ENCODE assay signal across 17 mouse cellular contexts in the genomic region with DNA sequence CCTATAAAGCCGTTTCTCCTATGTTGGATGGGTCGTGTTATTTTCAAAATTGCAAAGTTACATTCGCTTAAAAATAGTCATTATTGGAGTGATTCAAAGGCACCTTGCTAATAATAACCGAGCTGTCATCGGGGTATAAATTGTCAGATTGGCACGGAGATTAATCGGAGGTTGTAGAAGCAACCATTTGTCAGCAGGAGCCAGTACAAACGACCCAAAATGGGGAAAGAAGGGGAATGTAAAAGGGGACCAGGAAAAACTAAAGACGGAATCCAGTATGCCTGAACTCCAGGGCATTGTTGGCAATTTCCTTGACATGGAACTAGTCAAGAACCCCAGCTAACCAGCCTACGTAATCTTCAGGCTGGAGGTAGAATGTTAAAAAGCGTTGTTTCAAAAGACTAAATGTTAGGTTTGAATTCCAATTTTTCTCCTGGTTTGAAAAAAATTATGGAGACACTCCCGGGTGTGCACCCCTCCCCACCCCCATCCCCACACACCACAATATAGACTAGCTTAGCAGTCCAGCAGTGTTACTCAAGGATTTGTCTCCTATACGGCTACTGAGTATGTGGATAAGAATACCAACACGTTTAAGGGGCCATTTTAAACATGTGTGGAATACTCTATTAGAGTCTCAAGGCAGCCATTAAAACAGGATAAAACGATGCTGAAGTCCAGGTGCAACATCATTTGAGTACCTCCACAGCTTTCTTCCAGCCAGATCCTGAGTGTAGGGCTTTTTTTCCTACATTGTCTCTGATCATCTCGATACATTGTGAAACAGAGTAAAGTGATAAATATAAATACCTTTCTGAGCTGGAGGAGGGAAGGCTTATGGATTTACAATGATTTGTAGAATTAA. TPM values are rescaled to one million over a fixed set of nuclear protein-coding genes. Genes with fewer than 3 reads are reported as not detected.
DNase-seq lines count a peak whose midpoint lies in the region; ATAC-seq and TF ChIP-seq lines count a peak whose summit lies in the region.
"Had no signal": no experiment of that assay in that cellular context is flagged by ENCODE, and none has a peak within 500 bp of the region (broad histone marks: within the 10 kb centered on the region; RNA-seq: fewer than 3 reads in every experiment).

No protein-coding gene starts in this region.

- no peak for TF ChIP-seq CTCF in olfactory bulb, adult 2 months (IDR thresholded peaks at IDR 0.05; ENCODE audit: insufficient read depth, low read depth, low read length)

- peaks cover 8% of the 10 kb centered on the region; the same call in 1 of the 2 replicates for H3K4me1 ChIP-seq in limb, embryonic 11.5 days (ENCODE audit: control insufficient read depth, insufficient read depth, low read length)
- H3K4me1 ChIP-seq in limb, embryonic 10.5 days: peaks cover 25% of the 10 kb centered on the region
- peaks cover 37% of the 10 kb centered on the region for H3K4me1 ChIP-seq in forebrain, embryonic 16.5 days (replicated peaks; ENCODE audit: control insufficient read depth, insufficient read depth, low read length)
- H3K4me1 ChIP-seq in midbrain, embryonic 13.5 days (replicated peaks): peaks cover 41% of the 10 kb centered on the region
- peaks cover 12% of the 10 kb centered on the region for H3K4me1 ChIP-seq in olfactory bulb, adult 2 months (ENCODE audit: control insufficient read depth, insufficient read depth, low read length)

- H3K4me3 ChIP-seq in limb, embryonic 11.5 days (ENCODE audit: low read depth, low read length): no peak overlapping the region
- H3K4me3 ChIP-seq in limb, embryonic 10.5 days: no peak overlapping the region
- H3K4me3 ChIP-seq in forebrain, embryonic 16.5 days (replicated peaks; ENCODE audit: low read length): peak overlapping the region; percentile 50
- H3K4me3 ChIP-seq in midbrain, embryonic 13.5 days (replicated peaks): peak overlapping the region; percentile 56
- no peak overlapping the region for H3K4me3 ChIP-seq in olfactory bulb, adult 2 months (ENCODE audit: insufficient read depth, low read depth, low read length)
- H3K4me3 ChIP-seq: heart, embryonic 13.5 days; liver, embryonic 12.5 days; lung, embryonic 15.5 days had no signal

- H3K27me3 ChIP-seq in limb, embryonic 11.5 days (ENCODE audit: control insufficient read depth, insufficient read depth, low read length): peaks cover 73% of the 10 kb centered on the region
- peaks cover 87% of the 10 kb centered on the region for H3K27me3 ChIP-seq in limb, embryonic 10.5 days (ENCODE audit: low read depth, poor library complexity, severe bottlenecking)
- peaks cover 21% of the 10 kb centered on the region for H3K27me3 ChIP-seq in forebrain, embryonic 16.5 days (replicated peaks; ENCODE audit: control insufficient read depth, insufficient read depth, low read length)
- H3K27me3 ChIP-seq in midbrain, embryonic 13.5 days: peaks cover 75% of the 10 kb centered on the region

- no peak for TF ChIP-seq POLR2A in olfactory bulb, adult 2 months (IDR thresholded peaks at IDR 0.05; ENCODE audit: insufficient read depth, low read depth, low read length)

- no peak overlapping the region for H3K27ac ChIP-seq in limb, embryonic 11.5 days (replicated peaks; ENCODE audit: low read depth, low read length)
- no peak overlapping the region for H3K27ac ChIP-seq in limb, embryonic 10.5 days
- H3K27ac ChIP-seq in forebrain, embryonic 16.5 days (ENCODE audit: low read length): peak overlapping the region; percentile 85
- peak overlapping the region; percentile 97 for H3K27ac ChIP-seq in midbrain, embryonic 13.5 days
- peak overlapping the region; percentile 79; the same call in 1 of the 2 replicates for H3K27ac ChIP-seq in olfactory bulb, adult 2 months (ENCODE audit: insufficient read depth, low read depth, low read length)
- H3K27ac ChIP-seq: heart, embryonic 13.5 days; liver, embryonic 12.5 days; lung, embryonic 15.5 days had no signal

- no peak overlapping the region for H3K4me2 ChIP-seq in limb, embryonic 11.5 days (ENCODE audit: low read depth, severe bottlenecking)
- peak overlapping the region; percentile 62 for H3K4me2 ChIP-seq in forebrain, embryonic 16.5 days (ENCODE audit: low read length)
- H3K4me2 ChIP-seq in midbrain, embryonic 13.5 days (replicated peaks): peak overlapping the region; percentile 77
- H3K4me2 ChIP-seq: heart, embryonic 13.5 days; liver, embryonic 12.5 days; lung, embryonic 15.5 days had no signal

- H3K9ac ChIP-seq in limb, embryonic 11.5 days (ENCODE audit: low read length): no peak overlapping the region
- H3K9ac ChIP-seq in forebrain, embryonic 16.5 days (replicated peaks; ENCODE audit: low read depth, low read length): peak overlapping the region; percentile 79
- H3K9ac ChIP-seq in midbrain, embryonic 13.5 days (replicated peaks): peak overlapping the region; percentile 80
- H3K9ac ChIP-seq: heart, embryonic 13.5 days; liver, embryonic 12.5 days; lung, embryonic 15.5 days had no signal

- H3K9me3 ChIP-seq in limb, embryonic 11.5 days (ENCODE audit: control insufficient read depth, low read length): no peaks in the 10 kb centered on the region
- H3K9me3 ChIP-seq in limb, embryonic 10.5 days (replicated peaks): no peaks in the 10 kb centered on the region
- no peaks in the 10 kb centered on the region for H3K9me3 ChIP-seq in forebrain, embryonic 16.5 days (ENCODE audit: control insufficient read depth, low read length)
- H3K9me3 ChIP-seq in midbrain, embryonic 13.5 days: no peaks in the 10 kb centered on the region
- H3K9me3 ChIP-seq: heart, embryonic 13.5 days; liver, embryonic 12.5 days; lung, embryonic 15.5 days had no signal

- H3K36me3 ChIP-seq in limb, embryonic 11.5 days (ENCODE audit: control insufficient read depth, insufficient read depth, low read length): no peaks in the 10 kb centered on the region
- no peaks in the 10 kb centered on the region for H3K36me3 ChIP-seq in limb, embryonic 10.5 days
- H3K36me3 ChIP-seq in forebrain, embryonic 16.5 days (ENCODE audit: control insufficient read depth, insufficient read depth): no peaks in the 10 kb centered on the region
- no peaks in the 10 kb centered on the region for H3K36me3 ChIP-seq in midbrain, embryonic 13.5 days
- H3K36me3 ChIP-seq: heart, embryonic 13.5 days; liver, embryonic 12.5 days; lung, embryonic 15.5 days had no signal

- peak; percentile 25 for DNase-seq in limb, embryonic 11.5 days (ENCODE audit: low spot score)
- no peak for DNase-seq in limb, embryonic 10.5 days (ENCODE audit: low spot score)
- DNase-seq in ovary, postnatal 14 days (ENCODE audit: low spot score): no peak
- no peak for DNase-seq in cerebellum, adult 11-12 months
- DNase-seq: cerebellum, postnatal 36 days; gastrocnemius, postnatal 36 days; kidney, adult 18-20 months; kidney, postnatal 25 days; layer of hippocampus, adult 9-11 months had no signal

- 8% methylated on average over 16 of the region's 16 CpGs for WGBS in limb, embryonic 11.5 days
- 10% methylated on average over 16 of the region's 16 CpGs for WGBS in limb, embryonic 10.5 days
- 5% methylated on average over 16 of the region's 16 CpGs for WGBS in forebrain, embryonic 16.5 days
- 5% methylated on average over 16 of the region's 16 CpGs for WGBS in midbrain, embryonic 13.5 days
- WGBS in olfactory bulb, adult 2 months: 11% methylated on average over 16 of the region's 16 CpGs

- no peak for ATAC-seq in limb, embryonic 11.5 days (ENCODE audit: insufficient number of reproducible peaks, low FRiP score, low TSS enrichment, low read depth)
- ATAC-seq in forebrain, embryonic 16.5 days: no peak
- ATAC-seq in midbrain, embryonic 13.5 days: no peak
- ATAC-seq: liver, embryonic 12.5 days had no signal

RNA-seq across cellular contexts. Expression of gene Gad2, which starts 3.3 kb away (rescaled TPM):
- 0.07 TPM in 1 of 2 replicates, not detected in the other for polyA plus RNA-seq in limb, embryonic 11.5 days (2014; fragmentation: Nextera tagmentation; extraction: Ambion mirVana)
- 0.03 TPM in 1 of 2 replicates, not detected in the other for polyA plus RNA-seq in limb, embryonic 10.5 days (2016; fragmentation: Nextera tagmentation; extraction: Ambion mirVana)
- polyA plus RNA-seq in forebrain, embryonic 16.5 days (2015; fragmentation: Nextera tagmentation; extraction: Ambion mirVana): 64.7 and 74.4 TPM in 2 replicates
- 84.0 and 90.6 TPM in 2 replicates for polyA plus RNA-seq in midbrain, embryonic 13.5 days (2015; fragmentation: Nextera tagmentation; extraction: Ambion mirVana)
- 106 and 189 TPM in 2 replicates for polyA plus RNA-seq in olfactory bulb, adult 2 months (2012; ENCODE audit: insufficient read depth, insufficient read length, low replicate concordance, missing spikeins)
- polyA plus RNA-seq: C2C12; liver, embryonic 12.5 days; spleen, adult 2 months had no signal

Comparison
In these comparisons a context has a peak if more than half of its experiments do, and no peak if none do; other contexts are left out.
1. H3K27ac ChIP-seq: peak in forebrain, embryonic 16.5 days (single experiment), midbrain, embryonic 13.5 days (single experiment) and olfactory bulb, adult 2 months (single experiment); none in limb, embryonic 11.5 days (single experiment) and limb, embryonic 10.5 days (single experiment).
2. H3K4me3 ChIP-seq: peak in forebrain, embryonic 16.5 days (single experiment) and midbrain, embryonic 13.5 days (single experiment); none in limb, embryonic 11.5 days (single experiment), limb, embryonic 10.5 days (single experiment) and olfactory bulb, adult 2 months (single experiment).
3. RNA of gene Gad2, which starts 3.3 kb away (polyA plus RNA-seq): 106 to 189 TPM in olfactory bulb, adult 2 months, 84.0 to 90.6 TPM in midbrain, embryonic 13.5 days and 64.7 to 74.4 TPM in forebrain, embryonic 16.5 days; 0.07 TPM in limb, embryonic 11.5 days and 0.03 TPM in limb, embryonic 10.5 days; every median in the first group is over 10 times any median in the second.